Mouse (Mus musculus): ENCODE data around the gene Adgrf1. TPM values are rescaled to one million over a fixed set of nuclear protein-coding genes. Genes with fewer than 3 reads are reported as not detected.

Adgrf1 gene
- total and polyA plus RNA-seq, 3 experiments = not detected

- no peak for TF ChIP-seq MXI1 (IDR thresholded peaks at IDR 0.05; ENCODE audit: low read depth, low read length)
- no peak for TF ChIP-seq GATA1 (IDR thresholded peaks at IDR 0.05; ENCODE audit: low read depth, low read length)
- TF ChIP-seq MYC (IDR thresholded peaks at IDR 0.05; ENCODE audit: low read depth, low read length) = no peak
- no peak for TF ChIP-seq BHLHE40 (IDR thresholded peaks at IDR 0.05; ENCODE audit: borderline replicate concordance, low read depth, low read length)
- TF ChIP-seq POLR2AphosphoS5 (IDR thresholded peaks at IDR 0.05; ENCODE audit: borderline replicate concordance, low read depth, low read length) = no peak
- Histone ChIP-seq H3K9me3 (replicated peaks; ENCODE audit: insufficient read depth, low read length) (no peaks in the 10 kb centered on the region), H3K27me3 (ENCODE audit: control insufficient read depth in 1 of 2, insufficient read depth in 2 of 2, low read length in 2 of 2) (no peaks in the 10 kb centered on the region), H3K27ac (ENCODE audit: control insufficient read depth, low read depth, low read length) (no peak overlapping the region), H3K9ac (ENCODE audit: control insufficient read depth, low read depth, low read length, poor library complexity, severe bottlenecking) (no peak overlapping the region), H3K79me2 (ENCODE audit: control insufficient read depth, insufficient read depth, low read length, poor library complexity) (no peaks in the 10 kb centered on the region), H3K36me3 (ENCODE audit: control insufficient read depth in 1 of 2, insufficient read depth in 2 of 2, low read length in 2 of 2) (no peaks in the 10 kb centered on the region), H3K4me1 (ENCODE audit: control insufficient read depth in 1 of 2, insufficient read depth in 2 of 2, low read length in 2 of 2) (no peaks in the 10 kb centered on the region), H3K4me3 (ENCODE audit: control insufficient read depth in 1 of 2, insufficient read depth in 1 of 2, low read depth in 2 of 2, low read length in 2 of 2) (no peak overlapping the region)
- no peak for DNase-seq (ENCODE audit: low read depth, low spot score)
Observed at GRCm38 (mm10) chr17:43249645-43250044, 20.5 kb upstream of the Adgrf1 start.

- no peaks in the 10 kb centered on the region for H3K36me3 ChIP-seq (ENCODE audit: control insufficient read depth in 1 of 2, insufficient read depth in 2 of 2, low read length in 2 of 2)
- TF ChIP-seq RAD21 (IDR thresholded peaks at IDR 0.05; ENCODE audit: low read depth, low read length) = no peak
- TF ChIP-seq ZMIZ1 (IDR thresholded peaks at IDR 0.05; ENCODE audit: low read depth, low read length) = no peak
- no peak for TF ChIP-seq KAT2A (conservative IDR thresholded peaks at IDR 0.05; ENCODE audit: low read depth, low read length)
- TF ChIP-seq NELFE (IDR thresholded peaks at IDR 0.05; ENCODE audit: low read depth, low read length) = no peak
- no peak for TF ChIP-seq SMC3 (IDR thresholded peaks at IDR 0.05; ENCODE audit: low read depth, low read length)
- TF ChIP-seq BHLHE40 (IDR thresholded peaks at IDR 0.05; ENCODE audit: borderline replicate concordance, low read depth, low read length) = no peak
- TF ChIP-seq USF2 (IDR thresholded peaks at IDR 0.05; ENCODE audit: borderline replicate concordance in 1 of 2, insufficient read depth in 1 of 2, low read depth in 1 of 2, low read length in 2 of 2) = no peak
- no peak for TF ChIP-seq ETS1 (IDR thresholded peaks at IDR 0.05; ENCODE audit: low read depth, low read length)
- no peak for TF ChIP-seq ZNF384 (IDR thresholded peaks at IDR 0.05; ENCODE audit: low read depth, low read length)
- TF ChIP-seq USF1 (IDR thresholded peaks at IDR 0.05; ENCODE audit: low read depth, low read length) = no peak
- TF ChIP-seq CHD2 (IDR thresholded peaks at IDR 0.05; ENCODE audit: low read length) = no peak
- no peak for TF ChIP-seq EP300 (IDR thresholded peaks at IDR 0.05; ENCODE audit: low read depth in 1 of 2, low read length in 2 of 2)
- no peak for TF ChIP-seq ELF1 (IDR thresholded peaks at IDR 0.05; ENCODE audit: low read depth, low read length)
- TF ChIP-seq MAZ (IDR thresholded peaks at IDR 0.05; ENCODE audit: low read depth, low read length) = no peak
- H3K79me2 ChIP-seq (ENCODE audit: control insufficient read depth, insufficient read depth, low read length, poor library complexity) = no peaks in the 10 kb centered on the region
- no peaks in the 10 kb centered on the region for H3K9me3 ChIP-seq (replicated peaks; ENCODE audit: insufficient read depth, low read length)
- no peak overlapping the region for H3K27ac ChIP-seq (ENCODE audit: control insufficient read depth, low read depth, low read length)
- DNase-seq (ENCODE audit: low read depth, low spot score) = no peak
- no peaks in the 10 kb centered on the region for H3K27me3 ChIP-seq (ENCODE audit: control insufficient read depth in 1 of 2, insufficient read depth in 2 of 2, low read length in 2 of 2)
- H3K4me1 ChIP-seq (ENCODE audit: control insufficient read depth in 1 of 2, insufficient read depth in 2 of 2, low read length in 2 of 2) = no peaks in the 10 kb centered on the region
- H3K9ac ChIP-seq (ENCODE audit: control insufficient read depth, low read depth, low read length, poor library complexity, severe bottlenecking) = no peak overlapping the region
- no peak overlapping the region for H3K4me3 ChIP-seq (ENCODE audit: control insufficient read depth in 1 of 2, insufficient read depth in 1 of 2, low read depth in 2 of 2, low read length in 2 of 2)
Observed at GRCm38 (mm10) chr17:43251249-43252125, 18.6 kb upstream of the Adgrf1 start.
